Mouse (Mus musculus) forebrain, postnatal 0 days (tissue): ENCODE data around the gene Lrrtm3. TPM values are rescaled to one million over a fixed set of nuclear protein-coding genes. Genes with fewer than 3 reads are reported as not detected.

Experiments
- ATAC-seq: fragments of 200-750 bp; cut with Nextera tagmentation; 2 replicates; pipeline ENCODE4 v1.8.0; 2017; ENCODE audit warnings: mild to moderate bottlenecking, moderate library complexity
- DNase-seq: peaks from one replicate; pipeline ENCODE4 v3.0.0-alpha.2; 2015
- H3K27ac ChIP-seq: fragments of 300-500 bp; sonication (generic); 2 replicates; pipeline ENCODE4 v1.5.1; 2014; ENCODE audit warnings: low read depth, mild to moderate bottlenecking, antibody characterized with exemption, low read length, moderate library complexity, mixed read lengths
- H3K27me3 ChIP-seq: fragments of 300-500 bp; sonication (generic); 2 replicates; pipeline ENCODE4 v1.6.1; 2014; ENCODE audit warnings: mild to moderate bottlenecking, low read length, mixed read lengths; ENCODE audit not compliant: insufficient read depth
- H3K36me3 ChIP-seq: fragments of 300-500 bp; sonication (generic); 2 replicates; pipeline ENCODE4 v1.6.1; 2014; ENCODE audit warnings: mild to moderate bottlenecking, moderate library complexity; ENCODE audit not compliant: insufficient read depth
- H3K4me1 ChIP-seq: fragments of 300-500 bp; sonication (generic); 2 replicates; pipeline ENCODE4 v1.6.1; 2014; ENCODE audit warnings: antibody characterized with exemption; ENCODE audit not compliant: insufficient read depth
- H3K4me2 ChIP-seq: fragments of 300-500 bp; sonication (generic); 2 replicates; pipeline ENCODE4 v1.6.1; 2014; ENCODE audit warnings: low read depth, mild to moderate bottlenecking, moderate library complexity
- H3K4me3 ChIP-seq: fragments of 300-500 bp; sonication (generic); 2 replicates; pipeline ENCODE4 v1.5.1; 2014; ENCODE audit warnings: low read depth, low read length, mixed read lengths
- H3K9ac ChIP-seq: fragments of 300-500 bp; sonication (generic); 2 replicates; pipeline ENCODE4 v1.6.1; 2014; ENCODE audit warnings: mild to moderate bottlenecking
- H3K9me3 ChIP-seq: fragments of 300-500 bp; sonication (generic); 2 replicates; pipeline ENCODE4 v1.6.1; 2016; ENCODE audit warnings: low read length
- CTCF ChIP-seq: sonication (generic); IDR thresholded peaks from 2 replicates; pipeline ENCODE4 v1.5.1; 2016; ENCODE audit warnings: antibody characterized with exemption, control low read depth, low read depth
- WGBS: fragments of 180-500 bp; shearing (Covaris S2); extraction: QIAGEN DNeasy Blood & Tissue Kit; methylation state at CpG from one replicate; pipeline ENCODE4 v1.1.7; 2014; 5-methylcytosine and 5-hydroxymethylcytosine counted together
- polyA plus RNA-seq: library from polyadenylated mRNA; unstranded; fragments of >200 nt; fragmentation: Nextera tagmentation; extraction: Ambion mirVana; gene quantifications from 2 replicates; pipeline ENCODE4 v1.2.1, GENCODE M21; 2015
- total RNA-seq: library from RNA; depleted of rRNA; stranded (reverse); fragments of >200 nt; gene quantifications from 2 replicates; pipeline ENCODE4 v1.2.3, GENCODE M21; 2014; rRNA removed

The Lrrtm3 gene
- total and polyA plus RNA-seq, 2 experiments from 2014 or later, result 25.8 to 26.0 TPM

GRCm38 (mm10) chr10:63908878-63909277 is 181.2 kb downstream of the Lrrtm3 start:
- Histone ChIP-seq H3K4me3 (no peak overlapping the region), H3K36me3 (no peaks in the 10 kb centered on the region), H3K9me3 (no peaks in the 10 kb centered on the region), H3K27me3 (no peaks in the 10 kb centered on the region), H3K9ac (no peak overlapping the region), H3K4me1 (no peaks in the 10 kb centered on the region), H3K27ac (no peak overlapping the region), H3K4me2 (no peak overlapping the region)
- TF ChIP-seq CTCF, result no peak
- ATAC-seq (no peak), DNase-seq (no peak)

- no peak for TF ChIP-seq CTCF
- no peak overlapping the region for H3K4me2 ChIP-seq
- ATAC-seq (no peak), DNase-seq (no peak)
- H3K4me3 ChIP-seq, result no peak overlapping the region
- no peaks in the 10 kb centered on the region for H3K36me3 ChIP-seq
- no peaks in the 10 kb centered on the region for H3K9me3 ChIP-seq
- no peak overlapping the region for H3K9ac ChIP-seq
- H3K27me3 ChIP-seq, result no peaks in the 10 kb centered on the region
- H3K27ac ChIP-seq, result no peak overlapping the region
- H3K4me1 ChIP-seq, result no peaks in the 10 kb centered on the region
Observed at GRCm38 (mm10) chr10:63899891-63900290, 190.2 kb downstream of the Lrrtm3 start.

GRCm38 (mm10) chr10:63894612-63895011 is 195.5 kb downstream of the Lrrtm3 start:
- no peaks in the 10 kb centered on the region for H3K4me1 ChIP-seq
- H3K27ac ChIP-seq, result no peak overlapping the region
- H3K27me3 ChIP-seq, result no peaks in the 10 kb centered on the region
- H3K9ac ChIP-seq, result no peak overlapping the region
- no peak overlapping the region for H3K4me3 ChIP-seq
- ATAC-seq (no peak), DNase-seq (no peak)
- 77% methylated on average over 5 of the region's 5 CpGs for WGBS
- no peaks in the 10 kb centered on the region for H3K9me3 ChIP-seq
- no peak overlapping the region for H3K4me2 ChIP-seq
- no peaks in the 10 kb centered on the region for H3K36me3 ChIP-seq
- TF ChIP-seq CTCF, result no peak

GRCm38 (mm10) chr10:63886449-63887088 is 203.5 kb downstream of the Lrrtm3 start:
- no peaks in the 10 kb centered on the region for H3K4me1 ChIP-seq
- ATAC-seq (peak; percentile 16; the same call in 1 of the 2 replicates), DNase-seq (peak; percentile 47)
- H3K4me2 ChIP-seq, result peak overlapping the region; percentile 44
- no peaks in the 10 kb centered on the region for H3K27me3 ChIP-seq
- H3K27ac ChIP-seq, result no peak overlapping the region
- no peaks in the 10 kb centered on the region for H3K9me3 ChIP-seq
- TF ChIP-seq CTCF, result no peak
- no peak overlapping the region for H3K9ac ChIP-seq
- H3K4me3 ChIP-seq, result peak overlapping the region; percentile 11; the same call in 1 of the 2 replicates
- 66% methylated on average over 23 of the region's 23 CpGs for WGBS
- no peaks in the 10 kb centered on the region for H3K36me3 ChIP-seq

- DNase-seq (peak; percentile 57), ATAC-seq (peak; percentile 90)
- Histone ChIP-seq H3K4me1 (no peaks in the 10 kb centered on the region), H3K9ac (no peak overlapping the region), H3K27me3 (no peaks in the 10 kb centered on the region), H3K36me3 (no peaks in the 10 kb centered on the region), H3K4me2 (no peak overlapping the region), H3K4me3 (no peak overlapping the region), H3K9me3 (no peaks in the 10 kb centered on the region), H3K27ac (no peak overlapping the region)
- 26% methylated on average over 5 of the region's 5 CpGs for WGBS
- TF ChIP-seq CTCF, result no peak
Observed at GRCm38 (mm10) chr10:63880462-63880903, 209.6 kb downstream of the Lrrtm3 start.

Other genes with a start within 250 kb of the Lrrtm3 start
- gene Gm10118, start 162.8 kb downstream of the Lrrtm3 start, total RNA-seq, result 1.8 and 2.4 TPM in 2 replicates
- gene Gm10118, start 162.8 kb downstream of the Lrrtm3 start, polyA plus RNA-seq, result 0.15 and 0.57 TPM in 2 replicates